Mouse (Mus musculus): ENCODE measurements around the gene Htr1a.

The Htr1a gene

DNA sequence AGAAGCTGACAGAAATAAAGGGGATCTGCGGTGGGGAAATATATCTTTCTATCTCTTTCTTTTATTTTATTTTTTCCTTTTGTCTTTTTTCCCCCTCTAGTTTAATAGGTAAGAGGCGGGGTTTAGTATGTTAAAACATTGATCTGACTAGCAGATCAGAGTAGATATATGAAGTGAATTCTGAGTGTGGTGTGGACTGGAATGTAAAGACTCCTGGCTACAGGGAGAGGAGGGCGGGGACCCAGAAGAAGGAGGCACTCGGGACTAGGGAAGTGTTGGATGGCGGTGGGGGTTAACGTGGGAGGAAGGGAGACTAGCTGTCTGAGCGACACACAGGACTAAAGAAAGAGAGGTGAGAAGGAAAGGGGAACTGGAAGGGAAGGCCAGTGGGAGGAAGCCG is at the start of gene Htr1a:
Gene Htr1a, plus strand, starts transcription at position 301 of the 400 bp plus-strand sequence.
- in situ Hi-C loops (cut with MboI, MseI), result loop anchor here (10.0 kb wide), 1 partner anchor 1271 kb away; no protein-coding TSS in a partner anchor

DNA sequence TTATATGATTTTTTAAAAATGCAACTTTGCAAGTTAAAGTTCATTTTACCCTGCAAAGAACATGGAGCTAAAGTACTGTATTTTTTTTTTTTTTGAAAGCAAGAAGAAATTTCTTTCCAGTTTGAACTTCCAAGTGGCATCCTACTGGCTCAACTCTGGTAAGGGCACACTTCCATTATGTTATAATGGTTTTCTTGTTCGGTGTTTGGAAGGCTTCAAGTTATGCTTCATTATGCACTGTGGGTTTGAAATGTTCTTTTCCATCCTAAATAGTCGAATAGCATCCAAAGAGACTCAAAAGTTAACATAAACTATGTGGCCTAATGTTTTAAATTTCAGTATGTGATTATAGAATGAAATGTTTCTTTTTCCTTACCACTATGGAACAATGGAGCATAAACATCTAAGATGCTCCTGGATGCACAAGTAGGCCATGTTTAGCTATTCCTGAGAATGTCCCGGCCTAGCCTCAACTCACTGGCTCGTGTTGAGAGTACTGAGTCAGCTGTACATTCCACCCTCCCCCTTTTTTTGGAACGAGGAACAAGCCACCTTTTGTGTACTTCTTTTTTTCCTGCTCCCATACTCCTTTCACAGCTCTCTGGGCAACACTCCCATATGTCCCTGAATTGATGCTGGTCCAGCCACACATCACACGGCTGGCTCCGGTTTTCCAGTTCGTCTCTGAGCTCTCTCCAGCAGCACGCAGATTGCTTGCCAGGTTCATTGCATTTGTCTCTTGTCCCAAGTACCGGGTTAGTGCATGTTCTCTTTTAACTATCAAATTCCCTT is 31.7 kb upstream of the Htr1a start:
- in situ Hi-C loops (cut with MboI, MseI), result no loop called here

DNA sequence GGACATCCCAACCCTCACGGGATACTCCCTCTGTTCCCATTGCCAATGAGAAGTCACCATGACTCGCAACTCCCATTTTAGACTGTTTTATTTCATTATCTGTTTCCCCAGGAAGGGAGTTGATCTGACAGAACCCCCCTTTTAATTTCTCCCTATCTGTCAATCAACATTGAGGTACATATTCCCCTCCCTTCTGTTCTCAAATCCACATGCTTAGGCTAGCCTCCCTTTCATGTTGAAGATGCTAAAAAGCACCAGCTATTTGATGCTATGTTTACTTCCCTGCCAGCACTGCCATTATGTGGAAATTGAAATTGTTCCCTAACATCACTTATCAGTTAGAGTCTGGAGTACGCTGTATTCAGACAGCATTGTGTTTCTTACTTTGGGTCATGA is 31.1 kb upstream of the Htr1a start:
- in situ Hi-C loops (cut with MboI, MseI), result no loop called here

DNA sequence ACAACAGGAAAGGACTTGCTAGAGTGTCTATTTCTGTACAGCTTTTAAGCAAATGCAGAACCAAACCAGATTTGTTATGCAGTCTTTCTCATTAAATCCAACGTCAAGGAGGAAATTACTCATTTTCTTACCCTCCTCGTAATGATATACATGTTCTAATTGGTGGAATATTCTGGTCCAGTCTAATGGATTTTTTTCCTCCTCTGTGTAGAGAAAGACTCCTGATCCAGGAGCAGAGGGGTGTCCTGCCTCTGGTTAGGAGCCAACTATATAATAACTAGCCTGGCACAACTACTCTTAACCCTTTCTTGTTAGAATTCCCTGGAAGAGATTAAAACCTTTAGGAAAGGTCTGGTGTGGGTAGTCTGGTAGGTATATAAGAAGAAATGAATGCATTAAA is 10.3 kb upstream of the Htr1a start:
- in situ Hi-C loops (cut with MboI, MseI), result no loop called here

DNA sequence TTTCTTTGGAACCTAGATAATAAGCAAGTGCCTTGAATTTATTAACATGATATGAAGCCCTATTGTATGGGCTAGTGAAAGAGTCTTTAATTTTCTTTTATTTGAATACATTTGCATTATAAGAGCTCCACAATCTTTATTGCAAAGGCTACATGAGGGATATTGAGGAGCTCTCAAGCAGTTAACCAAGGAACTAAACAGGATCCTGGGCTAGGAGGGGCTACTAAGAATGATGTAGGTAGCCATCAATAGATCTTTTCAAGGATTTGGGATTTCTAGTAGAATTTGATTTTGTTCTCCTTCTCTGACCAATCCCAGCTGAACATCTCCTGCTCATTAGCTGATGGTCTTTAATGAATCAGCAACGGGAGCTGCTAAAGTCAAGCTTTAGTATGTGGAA is 9.8 kb upstream of the Htr1a start:
- in situ Hi-C loops (cut with MboI, MseI), result no loop called here

DNA sequence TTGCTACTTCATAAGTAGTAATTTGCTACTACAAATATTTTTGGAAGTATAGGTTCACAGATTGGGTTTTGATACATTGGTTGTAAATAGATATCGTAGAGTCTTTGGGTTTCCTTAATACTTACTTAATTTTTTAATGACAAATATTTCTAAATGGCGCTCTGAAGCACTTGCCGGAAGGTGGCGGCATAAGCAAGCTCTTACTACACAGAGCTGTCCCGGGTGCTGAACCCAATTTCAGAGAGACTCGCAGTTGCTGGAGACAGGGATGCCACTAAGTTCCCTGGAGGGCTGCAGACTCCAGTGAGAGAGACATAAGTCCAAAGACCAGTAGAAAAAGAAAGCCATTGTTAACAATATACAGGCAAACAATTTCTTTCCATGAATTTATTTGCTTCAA is 863 bp upstream of the Htr1a start:
- in situ Hi-C loops (cut with MboI, MseI), result loop anchor here (10.0 kb wide), 1 partner anchor 1272 kb away; no protein-coding TSS in a partner anchor

DNA sequence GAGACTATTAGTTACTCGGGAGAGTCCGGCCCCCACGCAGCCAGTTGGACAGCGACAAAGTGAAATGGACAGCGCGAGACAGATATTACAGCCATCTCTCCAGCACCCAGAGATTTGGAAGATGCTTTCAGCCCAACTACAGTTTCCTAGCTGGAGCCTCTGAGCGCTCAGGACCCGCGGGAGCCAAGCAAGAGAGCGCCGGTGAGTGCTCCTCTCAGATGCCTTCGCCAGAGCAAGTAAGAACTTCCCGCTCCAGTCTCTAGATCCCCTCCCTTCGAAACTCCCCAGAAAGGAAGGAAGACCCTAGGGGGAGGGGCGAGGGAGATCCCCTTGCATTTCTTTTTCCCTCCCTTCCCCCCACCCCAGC is 415 bp downstream of the Htr1a start:
- in situ Hi-C loops (cut with MboI, MseI), result loop anchor here (10.0 kb wide), 1 partner anchor 1271 kb away; no protein-coding TSS in a partner anchor

DNA sequence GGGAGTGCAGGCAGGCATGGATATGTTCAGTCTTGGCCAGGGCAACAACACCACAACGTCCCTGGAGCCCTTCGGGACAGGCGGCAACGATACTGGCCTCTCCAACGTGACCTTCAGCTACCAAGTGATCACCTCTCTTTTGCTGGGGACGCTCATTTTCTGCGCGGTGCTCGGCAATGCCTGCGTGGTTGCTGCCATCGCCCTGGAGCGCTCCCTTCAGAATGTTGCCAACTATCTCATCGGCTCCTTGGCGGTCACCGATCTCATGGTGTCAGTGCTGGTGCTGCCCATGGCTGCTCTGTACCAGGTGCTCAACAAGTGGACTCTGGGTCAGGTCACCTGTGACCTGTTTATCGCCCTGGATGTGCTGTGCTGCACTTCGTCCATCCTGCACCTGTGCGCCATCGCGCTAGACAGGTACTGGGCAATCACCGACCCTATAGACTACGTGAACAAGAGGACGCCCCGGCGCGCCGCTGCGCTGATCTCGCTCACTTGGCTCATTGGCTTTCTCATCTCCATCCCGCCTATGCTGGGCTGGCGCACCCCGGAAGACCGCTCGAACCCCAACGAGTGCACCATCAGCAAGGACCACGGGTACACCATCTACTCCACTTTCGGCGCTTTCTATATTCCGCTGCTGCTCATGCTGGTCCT is 927 bp downstream of the Htr1a start:
- in situ Hi-C loops (cut with MboI, MseI), result loop anchor here (10.0 kb wide), 1 partner anchor 1270 kb away; no protein-coding TSS in a partner anchor

DNA sequence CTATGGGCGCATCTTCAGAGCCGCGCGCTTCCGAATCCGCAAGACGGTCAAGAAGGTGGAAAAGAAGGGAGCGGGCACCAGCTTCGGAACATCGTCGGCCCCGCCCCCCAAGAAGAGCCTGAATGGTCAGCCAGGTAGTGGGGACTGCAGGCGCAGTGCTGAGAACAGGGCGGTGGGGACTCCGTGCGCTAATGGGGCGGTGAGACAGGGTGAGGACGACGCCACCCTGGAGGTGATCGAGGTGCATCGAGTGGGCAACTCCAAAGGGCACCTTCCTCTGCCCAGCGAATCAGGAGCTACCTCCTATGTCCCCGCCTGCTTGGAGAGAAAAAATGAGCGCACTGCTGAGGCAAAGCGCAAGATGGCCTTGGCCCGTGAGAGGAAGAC is 1.4 kb downstream of the Htr1a start:
- in situ Hi-C loops (cut with MboI, MseI), result loop anchor here (10.0 kb wide), 1 partner anchor 1270 kb away; no protein-coding TSS in a partner anchor

DNA sequence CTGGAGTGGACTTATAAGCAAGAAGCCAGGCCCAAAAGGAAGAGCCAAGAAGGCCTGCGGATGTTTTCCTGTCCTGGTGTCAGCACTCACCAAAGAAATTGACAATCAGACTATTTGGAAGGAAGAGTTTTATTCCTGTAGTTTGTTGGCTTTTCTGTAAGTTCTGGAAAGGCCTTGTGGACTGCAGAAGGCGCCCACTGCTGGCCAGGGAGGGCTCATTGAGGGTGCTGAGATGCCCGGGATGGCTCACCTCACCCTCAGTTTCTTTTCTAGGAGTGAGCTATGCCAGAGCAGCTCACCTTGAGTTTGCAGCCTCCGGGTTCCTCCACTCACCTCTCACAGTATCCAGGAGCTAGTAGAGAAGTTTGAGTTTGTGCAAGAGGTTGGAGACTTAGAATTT is 2.8 kb downstream of the Htr1a start:
- in situ Hi-C loops (cut with MboI, MseI), result loop anchor here (10.0 kb wide), 1 partner anchor 1269 kb away; no protein-coding TSS in a partner anchor

DNA sequence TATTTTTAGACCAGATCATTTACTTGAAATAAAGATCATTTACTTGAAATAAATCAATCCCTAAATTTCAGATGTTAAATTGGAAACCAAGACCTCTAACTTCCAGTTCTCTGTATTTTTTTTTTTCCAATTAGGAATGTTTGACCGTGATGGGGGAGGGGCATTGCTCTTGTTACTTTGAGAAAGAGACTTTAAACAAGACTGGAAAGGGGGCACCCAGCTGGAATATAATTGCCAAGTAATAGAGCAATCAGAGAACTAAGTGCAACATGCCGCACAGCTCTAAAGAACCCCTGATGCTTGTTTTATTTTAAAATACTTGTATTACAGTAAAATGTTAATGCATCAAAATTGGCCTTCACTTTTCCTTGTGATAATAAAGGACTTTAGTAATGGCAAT is 4.3 kb downstream of the Htr1a start:
- in situ Hi-C loops (cut with MboI, MseI), result loop anchor here (10.0 kb wide), 1 partner anchor 1267 kb away; no protein-coding TSS in a partner anchor

DNA sequence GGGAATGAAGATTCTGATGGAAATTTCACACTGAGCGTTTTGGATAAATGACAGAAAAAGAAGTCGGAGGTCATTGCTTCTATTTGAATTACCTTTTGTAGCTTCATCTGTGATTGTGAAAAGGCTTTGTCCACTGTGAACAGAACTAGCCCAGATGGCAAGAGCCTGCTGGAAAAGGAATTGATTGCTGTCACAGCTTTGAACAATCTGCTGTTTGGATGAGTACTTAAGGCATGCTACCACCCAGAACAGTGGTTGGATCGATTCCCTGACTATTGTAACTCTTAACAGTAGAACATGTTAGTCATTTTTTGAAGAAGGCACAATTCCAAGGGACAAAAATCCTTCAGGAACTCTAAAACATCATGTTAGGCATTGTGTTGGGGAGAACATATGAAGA is 8.1 kb downstream of the Htr1a start:
- in situ Hi-C loops (cut with MboI, MseI), result no loop called here

Data from T-helper 1 cell (primary cell).